Mouse (Mus musculus): ENCODE results near the gene Maff. TPM values are rescaled to one million over a fixed set of nuclear protein-coding genes. Genes with fewer than 3 reads are reported as not detected.

Gene Maff
- polyA plus RNA-seq (2012; rRNA removed): 4.7 and 12.1 TPM in 2 replicates

DNA sequence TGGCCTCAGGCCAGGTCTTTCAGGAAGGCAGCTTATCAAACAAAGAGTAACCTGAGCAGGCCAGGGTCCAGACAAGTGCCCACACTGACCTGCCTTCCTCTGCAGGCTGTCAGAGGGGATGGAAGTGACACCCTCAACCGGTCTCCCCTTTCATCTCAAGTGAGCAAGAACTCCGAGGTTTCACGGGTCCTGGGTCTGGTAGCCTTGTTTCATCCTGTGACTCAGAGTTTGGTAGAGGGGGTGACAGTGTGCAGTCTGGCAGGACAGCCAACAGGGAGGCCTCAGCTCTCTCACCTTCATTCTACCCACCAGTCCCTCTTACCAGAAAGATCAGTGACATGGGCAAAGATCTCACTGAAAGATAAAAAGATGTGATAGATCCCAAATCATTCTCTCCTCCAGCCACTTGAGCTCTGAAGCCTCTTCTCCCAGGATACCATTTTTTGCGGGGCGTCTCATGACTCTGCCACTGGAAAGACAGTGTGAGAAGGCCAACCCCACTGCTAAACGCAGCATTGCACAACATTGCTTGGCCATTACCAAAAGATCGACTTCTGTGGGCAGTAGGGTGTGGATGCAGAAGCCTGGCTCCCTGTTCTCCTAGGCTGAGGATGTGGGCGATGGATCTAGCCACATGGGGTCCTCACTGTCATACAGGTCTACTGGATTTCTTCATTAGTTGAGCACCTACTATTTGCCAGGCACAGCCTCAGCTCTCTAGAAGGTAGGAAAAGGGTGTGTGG is at the start of gene Maff:
Gene Maff, plus strand, starts transcription at position 571 of the 743 bp plus-strand sequence.

GRCm38 (mm10) chr15:79328058-79328938 is 18.1 kb upstream of the Maff start, which contains the start of gene Pla2g6:
Gene Pla2g6 (minus strand): TSS chr15:79328390.

DNA sequence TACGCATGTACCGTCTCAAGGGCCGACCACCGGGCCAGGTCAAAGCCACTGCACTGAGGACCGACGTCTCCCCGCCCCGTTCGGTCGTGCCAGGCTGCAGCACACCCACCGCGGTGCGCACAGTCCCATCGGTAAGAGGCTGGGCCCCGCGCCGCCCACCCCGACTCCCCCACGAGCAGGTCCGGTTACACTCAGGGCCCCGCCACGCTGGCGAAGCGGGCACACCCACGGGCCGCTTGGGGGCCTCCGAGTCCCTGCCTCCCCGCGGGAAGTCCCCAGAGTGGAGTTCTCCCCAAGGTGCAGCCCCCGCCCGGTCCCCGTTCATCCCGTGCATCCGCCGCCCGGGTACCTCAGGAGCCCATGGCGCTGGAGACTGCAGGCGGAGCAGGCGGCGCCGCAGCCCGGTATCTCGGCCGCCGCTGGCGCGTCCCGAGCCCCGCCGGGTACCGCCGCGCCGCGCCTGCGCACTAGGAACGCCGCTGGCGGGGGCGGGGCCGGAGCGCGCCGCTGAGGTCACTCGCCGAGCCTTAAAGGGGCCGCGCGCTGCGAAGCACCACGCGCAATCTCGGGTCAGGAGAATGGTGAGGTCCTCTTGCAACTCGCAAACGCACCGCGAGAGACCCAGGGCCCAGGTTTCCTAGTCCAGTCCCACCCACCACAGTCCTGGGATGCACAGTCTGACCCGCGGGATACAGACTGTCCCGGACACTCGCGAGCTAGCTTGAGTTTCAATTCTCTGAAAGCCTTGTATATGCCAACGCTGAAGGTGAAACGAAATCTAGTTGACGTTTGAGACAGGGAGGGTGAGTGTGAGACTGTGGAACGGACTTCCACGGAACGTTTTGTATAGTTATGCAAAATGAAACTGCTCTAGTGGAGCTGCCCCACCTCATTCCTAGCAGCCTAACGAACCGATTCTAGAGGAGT is 56.7 kb downstream of the Maff start, which contains the start of gene Tmem184b:
Gene Tmem184b, minus strand, starts transcription at position 734 of the 927 bp plus-strand sequence.

Other genes with a start within 250 kb of the Maff start
- 15.1 and 17.8 TPM in 2 replicates for gene Micall1, start 237.7 kb upstream of the Maff start, polyA plus RNA-seq (2012; rRNA removed)
- gene Polr2f, start 205.6 kb upstream of the Maff start, polyA plus RNA-seq (2012; rRNA removed): 39.6 and 43.3 TPM in 2 replicates
- 1.8 and 2.7 TPM in 2 replicates for gene 1700088E04Rik, start 205.4 kb upstream of the Maff start, polyA plus RNA-seq (2012; rRNA removed)
- gene Sox10, start 181.4 kb upstream of the Maff start, polyA plus RNA-seq (2012; rRNA removed): 3.5 and 5.8 TPM in 2 replicates
- gene Pick1, start 117.4 kb upstream of the Maff start, polyA plus RNA-seq (2012; rRNA removed): 22.0 and 22.7 TPM in 2 replicates
- 0.08 TPM in 1 of 2 replicates, not detected in the other for gene Gm49486, start 117.2 kb upstream of the Maff start, polyA plus RNA-seq (2012; rRNA removed)
- 0.37 TPM in 1 of 2 replicates, not detected in the other for gene Slc16a8, start 91.9 kb upstream of the Maff start, polyA plus RNA-seq (2012; rRNA removed)
- 3.0 and 7.2 TPM in 2 replicates for gene Baiap2l2, start 61.1 kb upstream of the Maff start, polyA plus RNA-seq (2012; rRNA removed)
- 8.7 and 8.8 TPM in 2 replicates for gene Pla2g6, start 18.2 kb upstream of the Maff start, polyA plus RNA-seq (2012; rRNA removed)
- 60.1 and 85.2 TPM in 2 replicates for gene Tmem184b, start 56.9 kb downstream of the Maff start, polyA plus RNA-seq (2012; rRNA removed)
- 15.0 and 15.3 TPM in 2 replicates for gene Csnk1e, start 108.9 kb downstream of the Maff start, polyA plus RNA-seq (2012; rRNA removed)
- gene Kcnj4, start 158.6 kb downstream of the Maff start, polyA plus RNA-seq (2012; rRNA removed): 0.06 and 0.09 TPM in 2 replicates
- gene Kdelr3, start 169.8 kb downstream of the Maff start, polyA plus RNA-seq (2012; rRNA removed): 11.7 and 13.2 TPM in 2 replicates
- 52.5 and 59.9 TPM in 2 replicates for gene Ddx17, start 200.1 kb downstream of the Maff start, polyA plus RNA-seq (2012; rRNA removed)